Mouse (Mus musculus) intestine, embryonic 15.5 days (tissue): ENCODE measurements around the gene Bcl7a. TPM values are rescaled to one million over a fixed set of nuclear protein-coding genes. Genes with fewer than 3 reads are reported as not detected.

ENCODE experiments used
- ATAC-seq: fragments of 200-750 bp; cut with Nextera tagmentation; 2 replicates; pipeline ENCODE4 v1.8.0; 2017; ENCODE audit warnings: moderate TSS enrichment, moderate library complexity
- H3K27ac ChIP-seq: fragments of 300-500 bp; sonication (generic); 2 replicates; pipeline ENCODE4 v1.5.1; 2015; ENCODE audit warnings: mild to moderate bottlenecking, inconsistent platforms
- H3K27me3 ChIP-seq: fragments of 300-500 bp; sonication (generic); replicated peaks from 2 replicates; pipeline ENCODE4 v1.6.1; 2015; ENCODE audit warnings: inconsistent platforms
- H3K36me3 ChIP-seq: fragments of 300-500 bp; sonication (generic); 2 replicates; pipeline ENCODE4 v1.6.1; 2015; ENCODE audit warnings: inconsistent platforms
- H3K4me1 ChIP-seq: fragments of 300-500 bp; sonication (generic); replicated peaks from 2 replicates; pipeline ENCODE4 v1.6.1; 2015; ENCODE audit warnings: inconsistent platforms
- H3K4me2 ChIP-seq: fragments of 300-500 bp; sonication (generic); replicated peaks from 2 replicates; pipeline ENCODE4 v1.6.1; 2015; ENCODE audit warnings: mild to moderate bottlenecking, inconsistent platforms
- H3K4me3 ChIP-seq: fragments of 300-500 bp; sonication (generic); replicated peaks from 2 replicates; pipeline ENCODE4 v1.5.1; 2015; ENCODE audit warnings: inconsistent platforms
- H3K9ac ChIP-seq: fragments of 300-500 bp; sonication (generic); 2 replicates; pipeline ENCODE4 v1.6.1; 2015; ENCODE audit warnings: inconsistent platforms
- H3K9me3 ChIP-seq: fragments of 300-500 bp; sonication (generic); 2 replicates; pipeline ENCODE4 v1.6.1; 2016; ENCODE audit warnings: inconsistent platforms
- WGBS: fragments of 180-500 bp; shearing (Covaris S2); methylation state at CpG from one replicate; pipeline ENCODE4 v1.1.7; 2015; 5-methylcytosine and 5-hydroxymethylcytosine counted together
- polyA plus RNA-seq: library from polyadenylated mRNA; unstranded; fragments of >200 nt; fragmentation: Nextera tagmentation; extraction: Ambion mirVana; gene quantifications from 2 replicates; pipeline ENCODE4 v1.2.1, GENCODE M21; 2015

Gene Bcl7a
- polyA plus RNA-seq, 1 experiment from 2014 or later = 16.4 TPM

GRCm38 (mm10) chr5:123368869-123369488 lies 25.3 kb downstream of the Bcl7a start:
- H3K9ac ChIP-seq = no peak overlapping the region
- no peak overlapping the region for H3K27ac ChIP-seq
- no peak for ATAC-seq
- no peak overlapping the region for H3K4me3 ChIP-seq
- no peaks in the 10 kb centered on the region for H3K27me3 ChIP-seq
- no peak overlapping the region for H3K4me2 ChIP-seq
- no peaks in the 10 kb centered on the region for H3K4me1 ChIP-seq
- H3K9me3 ChIP-seq = no peaks in the 10 kb centered on the region
- H3K36me3 ChIP-seq = peaks cover 31% of the 10 kb centered on the region
- 78% methylated on average over 13 of the region's 13 CpGs for WGBS

GRCm38 (mm10) chr5:123370049-123370448 lies 26.4 kb downstream of the Bcl7a start:
- Histone ChIP-seq H3K36me3 (peaks cover 32% of the 10 kb centered on the region), H3K4me3 (no peak overlapping the region), H3K27ac (no peak overlapping the region), H3K27me3 (no peaks in the 10 kb centered on the region), H3K9ac (no peak overlapping the region), H3K4me2 (no peak overlapping the region), H3K4me1 (no peaks in the 10 kb centered on the region), H3K9me3 (no peaks in the 10 kb centered on the region)
- 89% methylated on average over 5 of the region's 5 CpGs for WGBS
- ATAC-seq = no peak

DNA sequence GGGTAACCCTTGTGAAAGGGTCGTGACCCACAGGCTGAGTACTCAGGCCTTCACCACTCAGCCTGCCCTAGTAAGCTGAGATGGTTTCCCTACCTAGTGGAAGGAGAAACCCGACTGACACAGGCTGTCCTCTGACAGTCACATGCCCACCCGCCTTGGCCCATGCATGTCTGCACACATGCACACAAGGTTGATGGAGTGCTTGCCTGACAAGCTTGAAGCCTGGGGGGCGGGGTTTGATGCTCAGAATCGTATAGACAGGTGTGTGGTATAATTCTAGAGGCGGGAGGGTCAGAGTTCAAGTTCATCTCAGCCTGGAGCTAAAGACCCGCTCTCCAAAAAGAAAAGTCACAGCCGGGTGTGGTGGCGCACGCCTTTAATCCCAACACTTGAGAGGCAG lies 31.6 kb downstream of the Bcl7a start:
- ATAC-seq = no peak
- H3K36me3 ChIP-seq = peaks cover 25% of the 10 kb centered on the region
- H3K27ac ChIP-seq = no peak overlapping the region
- 90% methylated on average over 10 of the region's 10 CpGs for WGBS
- no peaks in the 10 kb centered on the region for H3K9me3 ChIP-seq
- H3K4me1 ChIP-seq = peaks cover 5% of the 10 kb centered on the region; the same call in 1 of the 2 replicates
- no peak overlapping the region for H3K4me2 ChIP-seq
- H3K4me3 ChIP-seq = no peak overlapping the region
- no peak overlapping the region for H3K9ac ChIP-seq
- H3K27me3 ChIP-seq = no peaks in the 10 kb centered on the region

- no peak overlapping the region for H3K4me3 ChIP-seq
- ATAC-seq = no peak
- peaks cover 5% of the 10 kb centered on the region; the same call in 1 of the 2 replicates for H3K4me1 ChIP-seq
- peaks cover 23% of the 10 kb centered on the region for H3K36me3 ChIP-seq
- H3K27me3 ChIP-seq = no peaks in the 10 kb centered on the region
- no peak overlapping the region for H3K9ac ChIP-seq
- 0 out of 2 replicates have a peak overlapping the region, but pooled peaks have one; percentile 9 for H3K4me2 ChIP-seq
- peak overlapping the region; percentile 17; the same call in 1 of the 2 replicates for H3K27ac ChIP-seq
- WGBS = 84% methylated on average over 6 of the region's 6 CpGs
- no peaks in the 10 kb centered on the region for H3K9me3 ChIP-seq
Measured at GRCm38 (mm10) chr5:123375793-123376452, 32.3 kb downstream of the Bcl7a start.

DNA sequence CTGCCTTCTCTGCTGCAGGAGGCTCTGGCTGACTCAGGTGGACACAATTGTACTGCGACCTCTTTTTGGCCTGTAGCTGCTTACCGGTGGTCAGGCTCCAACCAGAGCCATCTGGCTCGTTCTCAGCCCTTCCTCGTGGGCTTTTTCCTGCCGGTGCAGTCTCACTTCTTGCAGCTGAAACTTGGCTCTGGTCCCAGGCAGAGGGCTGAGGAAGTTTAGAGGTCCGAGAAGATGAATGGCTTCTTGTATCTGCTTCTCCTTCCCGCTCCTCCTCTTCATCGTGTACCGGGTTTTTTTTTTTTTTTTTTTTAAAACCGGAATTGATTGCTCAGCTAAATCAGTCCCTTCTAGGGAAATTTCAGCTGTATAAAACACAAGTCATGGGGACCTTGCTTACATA lies 32.9 kb downstream of the Bcl7a start:
- H3K4me2 ChIP-seq = peak overlapping the region; percentile 9; the same call in 1 of the 2 replicates
- H3K27me3 ChIP-seq = no peaks in the 10 kb centered on the region
- H3K4me1 ChIP-seq = peaks cover 5% of the 10 kb centered on the region; the same call in 1 of the 2 replicates
- no peaks in the 10 kb centered on the region for H3K9me3 ChIP-seq
- peak; percentile 67 for ATAC-seq
- no peak overlapping the region for H3K9ac ChIP-seq
- 26% methylated on average over 10 of the region's 10 CpGs for WGBS
- H3K36me3 ChIP-seq = peaks cover 16% of the 10 kb centered on the region
- H3K4me3 ChIP-seq = no peak overlapping the region
- peak overlapping the region; percentile 52; the same call in 1 of the 2 replicates for H3K27ac ChIP-seq

GRCm38 (mm10) chr5:123377120-123377955 lies 33.7 kb downstream of the Bcl7a start:
- H3K4me3 ChIP-seq = no peak overlapping the region
- H3K9ac ChIP-seq = no peak overlapping the region
- H3K4me1 ChIP-seq = peaks cover 9% of the 10 kb centered on the region
- ATAC-seq = peak; percentile 26; the same call in 1 of the 2 replicates
- H3K27ac ChIP-seq = peak overlapping the region; percentile 52
- 62% methylated on average over 15 of the region's 15 CpGs for WGBS
- H3K4me2 ChIP-seq = peak overlapping the region; percentile 9; the same call in 1 of the 2 replicates
- H3K27me3 ChIP-seq = no peaks in the 10 kb centered on the region
- no peaks in the 10 kb centered on the region for H3K9me3 ChIP-seq
- H3K36me3 ChIP-seq = peaks cover 8% of the 10 kb centered on the region

GRCm38 (mm10) chr5:123378712-123379111 lies 35.1 kb downstream of the Bcl7a start:
- Histone ChIP-seq H3K27ac (no peak overlapping the region), H3K9me3 (no peaks in the 10 kb centered on the region), H3K36me3 (peaks cover 3% of the 10 kb centered on the region), H3K4me2 (no peak overlapping the region), H3K27me3 (no peaks in the 10 kb centered on the region), H3K9ac (no peak overlapping the region), H3K4me1 (peaks cover 9% of the 10 kb centered on the region), H3K4me3 (no peak overlapping the region)
- no peak for ATAC-seq
- 51% methylated on average over 9 of the region's 9 CpGs for WGBS

GRCm38 (mm10) chr5:123379504-123379931 lies 35.9 kb downstream of the Bcl7a start:
- peaks cover 9% of the 10 kb centered on the region for H3K4me1 ChIP-seq
- no peak for ATAC-seq
- H3K36me3 ChIP-seq = peaks cover 3% of the 10 kb centered on the region; the same call in 1 of the 2 replicates
- WGBS = 53% methylated on average over 5 of the region's 5 CpGs
- no peaks in the 10 kb centered on the region for H3K9me3 ChIP-seq
- H3K9ac ChIP-seq = no peak overlapping the region
- no peaks in the 10 kb centered on the region for H3K27me3 ChIP-seq
- H3K27ac ChIP-seq = no peak overlapping the region
- no peak overlapping the region for H3K4me2 ChIP-seq
- no peak overlapping the region for H3K4me3 ChIP-seq

- Histone ChIP-seq H3K36me3 (no peaks in the 10 kb centered on the region), H3K4me1 (peaks cover 9% of the 10 kb centered on the region), H3K9me3 (no peaks in the 10 kb centered on the region), H3K4me2 (peak overlapping the region; percentile 28; the same call in 1 of the 2 replicates), H3K27ac (no peak overlapping the region), H3K27me3 (no peaks in the 10 kb centered on the region), H3K4me3 (no peak overlapping the region), H3K9ac (no peak overlapping the region)
- WGBS = 18% methylated on average over 20 of the region's 20 CpGs
- peak; percentile 47; the same call in 1 of the 2 replicates for ATAC-seq
Measured at GRCm38 (mm10) chr5:123381968-123382367, 38.3 kb downstream of the Bcl7a start.

- 84% methylated on average over 8 of the region's 8 CpGs for WGBS
- Histone ChIP-seq H3K27me3 (no peaks in the 10 kb centered on the region), H3K9ac (no peak overlapping the region), H3K27ac (no peak overlapping the region), H3K4me2 (no peak overlapping the region), H3K36me3 (no peaks in the 10 kb centered on the region), H3K4me1 (peaks cover 9% of the 10 kb centered on the region), H3K4me3 (no peak overlapping the region), H3K9me3 (no peaks in the 10 kb centered on the region)
- ATAC-seq = no peak
Measured at GRCm38 (mm10) chr5:123382686-123383085, 39.1 kb downstream of the Bcl7a start.

DNA sequence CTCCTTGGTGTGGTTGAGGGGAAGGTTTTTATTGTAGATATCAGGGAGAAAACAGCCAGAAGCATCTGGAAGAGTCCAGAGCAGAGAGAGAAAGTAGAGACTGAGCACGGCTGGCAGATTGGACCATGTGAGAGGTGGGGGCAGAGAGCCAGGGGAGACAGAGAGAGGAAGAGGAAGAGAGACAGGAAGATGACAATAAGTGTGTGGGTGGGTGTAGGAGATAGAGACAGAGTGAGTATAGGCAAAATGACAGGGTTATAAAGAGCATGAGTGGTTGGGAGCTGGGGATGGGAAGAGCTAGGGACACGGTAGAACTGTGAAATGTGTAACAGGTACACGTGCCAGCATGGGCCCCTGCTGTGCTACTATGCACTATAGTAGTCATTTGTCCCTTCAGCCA lies 44.8 kb downstream of the Bcl7a start:
- Histone ChIP-seq H3K27me3 (no peaks in the 10 kb centered on the region), H3K4me2 (no peak overlapping the region), H3K9ac (no peak overlapping the region), H3K9me3 (no peaks in the 10 kb centered on the region), H3K27ac (no peak overlapping the region), H3K4me1 (no peaks in the 10 kb centered on the region), H3K4me3 (no peak overlapping the region), H3K36me3 (no peaks in the 10 kb centered on the region)
- 31% methylated on average over 3 of the region's 3 CpGs for WGBS
- ATAC-seq = no peak
